Mouse (Mus musculus): ENCODE results near the gene Suclg1.

The Suclg1 gene

DNA sequence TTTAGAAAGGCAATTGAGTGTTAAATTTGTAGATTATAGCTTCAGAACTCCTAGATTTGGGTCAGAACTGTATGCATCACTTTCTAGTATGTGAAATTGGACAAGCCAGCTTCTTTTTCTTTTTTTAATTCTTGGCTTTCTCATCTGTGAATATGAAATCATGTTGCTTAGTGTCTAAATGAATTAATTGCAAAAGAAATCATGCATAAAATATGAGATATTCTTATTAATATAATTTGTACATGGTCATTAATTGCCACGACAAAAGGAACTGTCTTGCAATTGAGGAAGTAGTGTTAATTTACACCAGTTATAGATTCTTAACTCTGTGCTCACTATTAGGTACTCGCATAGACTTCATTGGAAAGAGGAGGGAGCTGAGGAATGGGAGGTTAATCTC, 74.1 kb downstream of the Suclg1 start:
- in situ Hi-C loops (cut with MboI, MseI) = no loop called here
